Mouse (Mus musculus) hindbrain, embryonic 10.5 days (tissue): ENCODE results near the gene Plvap. TPM values are rescaled to one million over a fixed set of nuclear protein-coding genes. Genes with fewer than 3 reads are reported as not detected.

Experiments
- DNase-seq: peaks from one replicate; pipeline ENCODE4 v3.0.0-alpha.2; 2017; ENCODE audit warnings: low spot score
- H3K27ac ChIP-seq: fragments of 300-500 bp; sonication (generic); 2 replicates; pipeline ENCODE4 v1.5.1; 2016; ENCODE audit warnings: mild to moderate bottlenecking, moderate library complexity
- H3K27me3 ChIP-seq: fragments of 300-500 bp; sonication (generic); 2 replicates; pipeline ENCODE4 v1.6.1; 2016; ENCODE audit warnings: mild to moderate bottlenecking; ENCODE audit not compliant: poor library complexity, insufficient read depth, severe bottlenecking
- H3K36me3 ChIP-seq: fragments of 300-500 bp; sonication (generic); 2 replicates; pipeline ENCODE4 v1.6.1; 2016; ENCODE audit warnings: mild to moderate bottlenecking, moderate library complexity
- H3K4me1 ChIP-seq: fragments of 300-500 bp; sonication (generic); replicated peaks from 2 replicates; pipeline ENCODE4 v1.6.1; 2016; ENCODE audit warnings: mild to moderate bottlenecking
- H3K4me3 ChIP-seq: fragments of 300-500 bp; sonication (generic); 2 replicates; pipeline ENCODE4 v1.5.1; 2016; ENCODE audit warnings: mild to moderate bottlenecking, moderate library complexity
- H3K9me3 ChIP-seq: fragments of 300-500 bp; sonication (generic); 2 replicates; pipeline ENCODE4 v1.6.1; 2016; ENCODE audit warnings: mild to moderate bottlenecking, moderate library complexity
- WGBS: fragments of 180-500 bp; shearing (Covaris S2); methylation state at CpG from one replicate; pipeline ENCODE4 v1.1.7; 2016; 5-methylcytosine and 5-hydroxymethylcytosine counted together
- polyA plus RNA-seq: library from polyadenylated mRNA; unstranded; fragments of >200 nt; fragmentation: Nextera tagmentation; extraction: Ambion mirVana; gene quantifications from 2 replicates; pipeline ENCODE4 v1.2.1, GENCODE M21; 2016

Gene Plvap
- 50.2 and 52.7 TPM in 2 replicates for polyA plus RNA-seq

DNA sequence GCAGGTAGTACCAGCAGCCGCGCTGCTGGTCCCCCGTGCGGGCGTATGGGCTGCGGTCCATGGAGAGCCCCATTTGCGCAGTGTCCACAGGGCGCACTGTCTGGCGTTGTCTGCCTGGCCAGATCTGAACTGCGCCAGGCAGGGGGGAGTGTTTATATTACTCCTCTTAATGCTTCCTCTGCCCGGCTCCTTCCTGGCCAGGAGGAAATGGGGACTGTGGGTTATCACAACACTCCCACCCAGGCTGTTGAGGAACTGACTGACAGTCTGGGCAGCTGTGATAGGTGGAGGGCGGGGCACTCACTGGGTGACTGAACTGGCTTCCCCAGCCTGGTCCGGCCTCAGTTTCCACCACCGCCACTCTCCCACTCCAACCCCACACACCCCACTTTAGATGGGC is at the start of gene Plvap:
Gene Plvap, minus strand, starts transcription at position 109 of the 400 bp plus-strand sequence.
- H3K27me3 ChIP-seq = peaks cover 52% of the 10 kb centered on the region
- 69% methylated on average over 14 of the region's 14 CpGs for WGBS
- DNase-seq = no peak
- no peaks in the 10 kb centered on the region for H3K9me3 ChIP-seq
- H3K4me3 ChIP-seq = peak within 1 kb of the TSS; percentile 24
- H3K27ac ChIP-seq = peak within 1 kb of the TSS; percentile 35; the same call in 1 of the 2 replicates
- peaks cover 40% of the 10 kb centered on the region for H3K4me1 ChIP-seq
- no peaks in the 10 kb centered on the region for H3K36me3 ChIP-seq

DNA sequence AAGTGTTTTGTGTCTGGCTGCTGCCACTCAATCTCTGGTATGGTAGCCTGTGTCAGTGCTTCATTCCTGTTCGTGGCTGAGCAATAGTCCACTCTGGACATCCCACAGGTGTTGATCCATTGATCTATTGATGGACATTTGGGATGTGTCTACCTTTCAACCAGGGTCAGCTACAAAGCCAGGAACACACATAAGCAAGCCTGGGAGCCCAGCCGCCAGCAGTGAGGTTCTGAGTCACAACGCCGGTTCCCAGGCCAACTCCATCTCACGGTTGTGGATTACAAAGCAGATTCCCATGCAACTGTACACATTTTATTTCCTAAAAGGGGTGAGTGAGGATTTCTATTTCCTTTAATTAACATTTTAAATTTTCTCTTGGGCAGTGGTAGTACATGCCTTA is 49.2 kb upstream of the Plvap start:
- no peak for DNase-seq
- Histone ChIP-seq H3K4me1 (peaks cover 22% of the 10 kb centered on the region), H3K36me3 (no peaks in the 10 kb centered on the region), H3K4me3 (no peak overlapping the region), H3K27ac (no peak overlapping the region), H3K9me3 (peaks cover 7% of the 10 kb centered on the region), H3K27me3 (peaks cover 99% of the 10 kb centered on the region)
- WGBS = 84% methylated on average over 5 of the region's 5 CpGs

DNA sequence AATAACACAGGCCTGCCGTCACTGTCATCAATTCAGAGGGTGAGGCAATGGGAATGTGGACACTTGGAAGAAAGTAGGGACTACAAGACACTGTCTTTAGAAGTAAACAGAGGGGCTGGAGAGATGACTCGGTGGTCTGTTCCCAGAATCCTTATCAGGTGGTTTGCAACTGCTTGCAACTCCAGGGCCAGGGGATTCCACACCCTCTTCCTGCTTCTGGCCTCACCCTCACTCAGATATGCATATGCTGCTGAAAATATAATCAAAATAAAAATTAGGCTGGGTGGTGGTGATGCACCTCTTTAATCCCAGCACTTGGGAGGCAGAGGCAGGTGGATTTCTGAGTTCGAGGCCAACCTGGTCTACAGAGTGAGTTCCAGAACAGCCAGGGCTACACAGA is 48.5 kb upstream of the Plvap start:
- no peak for DNase-seq
- peaks cover 99% of the 10 kb centered on the region for H3K27me3 ChIP-seq
- H3K4me3 ChIP-seq = no peak overlapping the region
- no peak overlapping the region for H3K27ac ChIP-seq
- 77% methylated on average over 3 of the region's 3 CpGs for WGBS
- no peaks in the 10 kb centered on the region for H3K36me3 ChIP-seq
- H3K9me3 ChIP-seq = peaks cover 7% of the 10 kb centered on the region
- peaks cover 22% of the 10 kb centered on the region for H3K4me1 ChIP-seq

DNA sequence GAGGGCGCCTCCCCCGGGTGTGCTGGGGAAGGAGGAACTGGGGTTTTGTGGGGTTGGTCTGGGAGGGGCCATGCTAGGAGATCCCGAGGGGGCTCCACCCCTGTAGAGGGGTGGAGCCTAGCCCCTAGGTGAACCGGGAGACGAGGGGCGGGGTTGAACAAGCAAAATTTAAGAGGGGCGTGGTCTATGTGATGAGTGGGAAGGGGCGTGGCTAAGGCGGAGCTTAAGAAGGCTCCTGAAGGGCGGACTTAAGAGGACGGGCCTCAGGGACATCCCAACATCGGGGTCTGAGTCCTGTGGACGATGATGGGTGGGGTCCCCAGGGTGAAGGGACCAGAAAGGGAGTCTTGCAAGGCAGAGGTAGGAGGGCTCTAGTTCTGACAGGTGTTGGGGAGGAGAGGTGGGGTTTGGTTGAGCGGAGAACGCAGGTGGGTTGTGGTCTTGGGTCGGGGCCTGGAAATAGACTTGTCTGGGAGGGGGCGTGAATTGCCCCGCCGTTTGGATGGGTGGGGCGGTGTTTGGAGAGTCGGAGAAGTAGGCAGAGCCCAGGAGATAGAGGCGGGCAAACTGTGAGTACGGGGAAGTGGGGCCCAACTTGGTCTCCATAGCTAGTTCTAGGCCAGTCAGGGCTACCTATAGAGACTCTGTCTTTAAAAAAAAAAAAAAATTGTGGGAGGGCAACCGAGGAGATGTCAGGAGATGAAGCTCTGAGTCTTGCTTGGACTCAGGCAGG is 47.6 kb upstream of the Plvap start:
- Histone ChIP-seq H3K27me3 (peaks cover 95% of the 10 kb centered on the region), H3K9me3 (peaks cover 3% of the 10 kb centered on the region), H3K4me1 (peaks cover 22% of the 10 kb centered on the region), H3K27ac (peak overlapping the region; percentile 50; the same call in 1 of the 2 replicates), H3K4me3 (peak overlapping the region; percentile 49), H3K36me3 (no peaks in the 10 kb centered on the region)
- peak; percentile 52 for DNase-seq
- WGBS = 4% methylated on average over 24 of the region's 24 CpGs

DNA sequence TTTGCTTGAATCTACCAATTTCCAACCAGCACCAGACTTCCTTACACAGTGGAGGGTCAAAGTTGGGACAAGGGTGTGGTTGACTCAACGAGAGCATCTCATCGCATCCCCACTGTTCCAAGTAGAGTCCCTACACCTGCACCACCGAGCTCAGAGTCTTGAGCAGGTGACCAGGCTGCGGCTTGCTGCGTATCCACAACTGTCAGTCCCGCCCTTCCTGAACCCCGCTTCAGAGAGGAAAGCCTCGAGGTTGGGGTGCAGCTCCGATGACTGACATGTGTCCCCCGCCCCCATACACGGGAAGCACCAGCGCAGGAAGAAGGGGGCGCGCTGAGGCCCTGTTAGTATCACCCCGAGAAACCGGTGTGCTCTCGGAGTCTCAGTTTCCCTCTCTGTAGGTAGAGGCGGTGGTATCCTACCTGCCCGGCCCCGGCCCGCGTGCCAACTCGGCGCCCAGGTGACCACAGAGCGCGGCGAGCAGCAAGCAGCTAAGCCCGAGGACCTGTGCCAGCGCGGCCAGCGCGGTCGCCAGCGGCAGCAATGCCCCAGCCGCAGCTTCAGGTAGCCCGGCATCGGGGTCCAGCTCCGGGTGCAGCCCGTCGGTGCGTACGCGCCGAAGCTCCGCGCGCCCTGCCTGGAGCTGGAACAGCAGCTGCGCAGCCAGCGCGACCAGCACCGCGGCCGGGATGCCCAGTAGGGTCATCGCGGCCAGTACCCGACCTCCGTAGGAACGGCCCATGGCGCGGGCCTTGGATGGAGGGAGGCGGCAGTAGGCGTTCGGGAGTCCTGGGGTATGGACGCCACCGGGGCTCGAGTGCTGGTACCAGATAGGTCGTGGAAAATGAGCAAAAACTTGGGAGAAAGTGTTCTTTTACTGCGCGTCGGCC is 46.8 kb upstream of the Plvap start, which contains the start of gene Tmem221:
Gene Tmem221, minus strand, starts transcription at position 801 of the 887 bp plus-strand sequence.
- H3K36me3 ChIP-seq = no peaks in the 10 kb centered on the region
- 6% methylated on average over 70 of the region's 70 CpGs for WGBS
- H3K9me3 ChIP-seq = no peaks in the 10 kb centered on the region
- peaks cover 22% of the 10 kb centered on the region for H3K4me1 ChIP-seq
- H3K4me3 ChIP-seq = peak within 1 kb of the TSS; percentile 49
- H3K27me3 ChIP-seq = peaks cover 93% of the 10 kb centered on the region
- no peak for DNase-seq
- H3K27ac ChIP-seq = peak within 1 kb of the TSS; percentile 50; the same call in 1 of the 2 replicates

DNA sequence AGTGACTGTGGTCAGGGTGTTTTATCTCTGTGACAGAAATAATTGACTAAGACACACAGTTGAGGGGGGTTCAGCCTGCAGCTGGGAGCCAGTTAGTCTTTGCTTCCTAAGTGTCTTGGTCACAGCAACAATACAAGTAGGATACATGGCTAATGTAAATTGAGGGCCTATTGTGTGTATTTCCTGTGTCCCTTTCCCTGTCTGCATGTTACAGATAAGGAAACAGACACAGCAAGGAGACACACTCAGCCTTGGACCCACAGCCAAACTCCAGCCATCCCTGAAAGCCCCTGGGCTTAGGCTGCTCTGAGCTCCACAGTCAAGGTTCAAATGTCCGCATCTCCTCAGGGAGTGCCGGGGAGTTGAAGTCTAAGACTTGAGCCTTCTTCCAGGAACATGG is 43.1 kb upstream of the Plvap start:
- H3K27me3 ChIP-seq = peaks cover 56% of the 10 kb centered on the region

DNA sequence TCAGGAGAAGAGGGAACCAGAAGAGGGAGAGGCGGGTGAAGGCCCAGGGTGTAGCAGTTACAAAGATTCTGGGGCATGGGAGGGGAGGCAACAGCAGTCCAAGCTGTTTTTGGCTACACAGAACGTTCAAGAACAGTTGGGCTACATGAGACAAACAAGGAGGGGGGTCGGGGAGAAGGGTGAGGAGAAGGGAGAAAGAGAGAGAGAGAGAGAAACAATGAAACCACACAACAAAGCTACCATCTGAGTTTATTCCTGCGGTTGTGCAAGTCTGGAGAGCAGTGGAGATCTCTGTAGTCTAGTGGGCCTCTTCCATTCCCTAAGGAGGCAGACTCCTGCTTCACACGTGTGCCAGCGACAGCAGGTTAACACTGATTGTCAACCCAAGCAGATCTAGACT is 42.4 kb upstream of the Plvap start:
- 83% methylated on average over 6 of the region's 6 CpGs for WGBS
- Histone ChIP-seq H3K27ac (no peak overlapping the region), H3K4me3 (no peak overlapping the region), H3K9me3 (no peaks in the 10 kb centered on the region), H3K27me3 (peaks cover 50% of the 10 kb centered on the region), H3K36me3 (no peaks in the 10 kb centered on the region), H3K4me1 (peaks cover 10% of the 10 kb centered on the region)
- no peak for DNase-seq

More for the DNA sequence above, 43.1 kb upstream of the Plvap start:
- DNase-seq = no peak
- peaks cover 12% of the 10 kb centered on the region for H3K4me1 ChIP-seq
- H3K36me3 ChIP-seq = no peaks in the 10 kb centered on the region
- WGBS = 94% methylated on average over 2 of the region's 2 CpGs
- H3K27ac ChIP-seq = no peak overlapping the region
- H3K9me3 ChIP-seq = no peaks in the 10 kb centered on the region
- no peak overlapping the region for H3K4me3 ChIP-seq

DNA sequence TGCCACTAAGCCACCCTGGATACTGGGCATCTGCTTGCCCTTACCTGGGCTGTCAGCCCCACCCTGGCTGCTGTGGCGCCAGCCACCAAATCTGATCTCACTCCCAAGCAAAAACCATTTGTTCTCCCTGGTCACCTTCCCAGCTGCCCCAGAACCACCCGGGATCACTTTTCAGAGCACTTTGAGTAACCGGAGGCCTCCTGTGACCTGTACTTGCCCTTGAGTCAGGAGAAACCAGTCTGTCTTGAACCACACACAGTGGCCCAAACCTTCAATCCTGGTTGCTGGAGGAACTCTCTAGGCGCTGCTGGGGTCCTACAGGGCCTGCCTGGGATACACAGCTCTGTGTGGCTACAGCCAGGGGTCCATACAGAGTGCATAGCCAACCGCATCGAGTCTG is 41.2 kb upstream of the Plvap start:
- peaks cover 37% of the 10 kb centered on the region for H3K27me3 ChIP-seq
- no peak for DNase-seq
- H3K9me3 ChIP-seq = no peaks in the 10 kb centered on the region
- peaks cover 10% of the 10 kb centered on the region for H3K36me3 ChIP-seq
- no peaks in the 10 kb centered on the region for H3K4me1 ChIP-seq
- no peak overlapping the region for H3K27ac ChIP-seq
- no peak overlapping the region for H3K4me3 ChIP-seq
- WGBS = 64% methylated on average over 6 of the region's 6 CpGs

DNA sequence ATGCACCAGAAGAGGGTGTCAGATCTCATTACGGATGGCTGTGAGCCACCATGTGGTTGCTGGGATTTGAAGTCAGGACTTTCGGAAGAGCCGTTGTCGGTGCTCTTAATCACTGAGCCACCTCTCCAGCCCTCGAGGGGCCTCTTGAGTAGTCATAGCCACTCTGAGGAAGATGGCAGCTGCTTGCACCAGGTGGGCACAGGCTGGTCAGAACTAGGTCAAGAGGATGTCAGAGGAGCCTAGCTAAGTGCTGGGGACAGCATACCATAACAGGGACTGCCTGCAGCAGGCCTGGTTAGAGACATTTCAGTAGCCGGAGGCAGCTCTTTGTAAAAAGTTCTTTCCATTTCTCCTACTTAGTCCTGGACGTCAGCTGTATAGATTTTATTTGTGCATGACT is 39.2 kb upstream of the Plvap start:
- no peaks in the 10 kb centered on the region for H3K9me3 ChIP-seq
- no peaks in the 10 kb centered on the region for H3K4me1 ChIP-seq
- DNase-seq = no peak
- 73% methylated on average over 7 of the region's 7 CpGs for WGBS
- peaks cover 29% of the 10 kb centered on the region for H3K36me3 ChIP-seq
- H3K27ac ChIP-seq = no peak overlapping the region
- no peak overlapping the region for H3K4me3 ChIP-seq
- peaks cover 17% of the 10 kb centered on the region for H3K27me3 ChIP-seq

DNA sequence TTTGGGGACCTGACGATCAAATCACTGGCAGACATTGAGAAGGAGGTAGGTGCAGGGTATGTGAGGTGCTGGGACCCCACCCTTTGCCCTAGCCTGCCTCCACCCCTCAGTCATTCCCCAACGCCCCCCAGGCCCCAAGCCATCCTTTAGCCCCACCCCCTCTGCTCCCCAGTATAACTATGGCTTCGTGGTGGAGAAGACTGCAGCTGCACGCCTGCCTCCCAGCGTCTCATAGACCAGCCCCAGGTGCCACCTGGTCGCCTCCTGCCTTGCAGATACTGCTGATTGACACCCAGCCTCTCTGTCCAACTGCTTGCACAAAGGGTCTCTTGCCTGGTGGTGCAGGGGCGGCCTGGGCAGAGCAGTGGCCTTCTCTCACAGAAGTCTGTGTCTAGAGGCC is 36.0 kb upstream of the Plvap start:
- no peaks in the 10 kb centered on the region for H3K9me3 ChIP-seq
- WGBS = 92% methylated on average over 7 of the region's 7 CpGs
- H3K4me1 ChIP-seq = peaks cover 13% of the 10 kb centered on the region

DNA sequence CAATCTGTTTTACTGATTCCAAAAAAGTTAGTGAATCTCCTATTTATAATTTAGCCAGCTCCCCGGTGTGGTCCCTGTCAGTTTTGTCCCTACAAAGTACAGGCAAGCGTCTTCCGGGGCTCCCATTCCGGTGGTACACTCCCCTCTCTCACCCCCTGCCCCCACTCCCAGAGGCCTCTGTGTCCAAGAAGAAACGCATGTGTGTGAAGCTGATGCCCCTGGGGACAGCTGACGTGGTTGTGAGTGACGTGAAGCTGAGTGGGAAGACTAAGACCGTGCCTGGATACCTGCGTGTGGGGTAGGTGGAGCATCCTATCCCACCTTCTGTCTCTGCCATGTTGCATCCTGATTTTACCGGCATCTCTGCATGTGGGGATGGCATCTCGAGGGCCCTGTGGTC is 33.5 kb upstream of the Plvap start:
- no peak for DNase-seq
- H3K27ac ChIP-seq = no peak overlapping the region
- WGBS = 95% methylated on average over 11 of the region's 11 CpGs
- no peaks in the 10 kb centered on the region for H3K9me3 ChIP-seq
- no peaks in the 10 kb centered on the region for H3K27me3 ChIP-seq
- H3K4me3 ChIP-seq = no peak overlapping the region
- H3K36me3 ChIP-seq = peaks cover 37% of the 10 kb centered on the region
- H3K4me1 ChIP-seq = peaks cover 13% of the 10 kb centered on the region

More for the DNA sequence above, 36.0 kb upstream of the Plvap start:
- H3K36me3 ChIP-seq = peaks cover 37% of the 10 kb centered on the region
- DNase-seq = no peak
- H3K27me3 ChIP-seq = no peaks in the 10 kb centered on the region
- no peak overlapping the region for H3K27ac ChIP-seq
- H3K4me3 ChIP-seq = no peak overlapping the region

DNA sequence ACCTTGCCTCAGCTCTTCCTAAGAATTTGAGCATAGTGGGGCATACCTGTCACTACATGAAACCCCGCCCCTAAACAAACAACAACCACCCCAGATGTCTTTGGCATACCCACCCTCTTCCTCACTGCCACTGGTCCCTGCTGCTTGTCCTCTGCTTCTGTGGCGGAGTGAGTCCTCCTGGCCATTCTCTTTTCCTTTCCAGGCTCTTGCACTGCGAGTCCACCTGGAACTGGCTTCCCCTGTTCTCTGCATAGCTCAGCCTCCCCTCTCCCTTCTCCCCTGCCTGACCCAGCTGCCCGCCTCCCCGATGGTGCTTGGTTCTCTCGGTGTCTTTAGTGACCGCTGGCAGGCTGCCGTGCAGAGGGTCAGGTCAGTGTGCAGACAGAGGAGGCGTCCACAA is 32.2 kb upstream of the Plvap start:
- Histone ChIP-seq H3K9me3 (no peaks in the 10 kb centered on the region), H3K36me3 (peaks cover 35% of the 10 kb centered on the region), H3K4me3 (peak overlapping the region; percentile 89), H3K27me3 (no peaks in the 10 kb centered on the region), H3K27ac (no peak overlapping the region), H3K4me1 (peaks cover 13% of the 10 kb centered on the region)
- WGBS = 88% methylated on average over 9 of the region's 9 CpGs
- no peak for DNase-seq
